Mouse (Mus musculus) small intestine, adult 2 months (tissue): ENCODE data around the gene Nsmf. TPM values are rescaled to one million over a fixed set of nuclear protein-coding genes. Genes with fewer than 3 reads are reported as not detected.

ENCODE experiments used
- H3K27ac ChIP-seq: fragments of 200-500 bp; 2 replicates; pipeline ENCODE4 v1.5.1; 2012; ENCODE audit warnings: low read depth, low read length, control low read depth, inconsistent platforms; ENCODE audit not compliant: insufficient read depth
- H3K27me3 ChIP-seq: fragments of 200-500 bp; 2 replicates; pipeline ENCODE4 v1.6.1; 2012; ENCODE audit warnings: mild to moderate bottlenecking, moderate library complexity, low read length, inconsistent platforms; ENCODE audit not compliant: control insufficient read depth, insufficient read depth
- H3K36me3 ChIP-seq: fragments of 200-500 bp; 2 replicates; pipeline ENCODE4 v1.6.1; 2012; ENCODE audit warnings: mild to moderate bottlenecking, low read length, control low read depth, inconsistent platforms; ENCODE audit not compliant: control insufficient read depth, insufficient read depth
- H3K4me1 ChIP-seq: fragments of 200-500 bp; 2 replicates; pipeline ENCODE4 v1.6.1; 2012; ENCODE audit warnings: low read length, inconsistent platforms, mixed read lengths; ENCODE audit not compliant: control insufficient read depth, insufficient read depth, insufficient read length
- H3K4me3 ChIP-seq: fragments of 200-500 bp; 2 replicates; pipeline ENCODE4 v1.5.1; 2012; ENCODE audit warnings: low read depth, mild to moderate bottlenecking, control low read depth, inconsistent platforms, low read length, moderate library complexity
- CTCF ChIP-seq: fragments of 200-500 bp; IDR thresholded peaks from 2 replicates; pipeline ENCODE4 v1.5.1; 2012; ENCODE audit warnings: low read depth, mild to moderate bottlenecking, control low read depth, inconsistent platforms, low read length, moderate library complexity, mixed read lengths; ENCODE audit not compliant: insufficient replicate concordance, insufficient read length; ENCODE audit errors: extremely low read depth
- POLR2A ChIP-seq: fragments of 200-500 bp; IDR thresholded peaks from 2 replicates; pipeline ENCODE4 v1.6.1; 2012; ENCODE audit warnings: low read depth, mild to moderate bottlenecking, control low read depth, inconsistent platforms, low read length, moderate library complexity
- WGBS: fragments of 180-500 bp; shearing (Covaris S2); methylation state at CpG from one replicate; pipeline ENCODE4 v1.1.7; 2018; 5-methylcytosine and 5-hydroxymethylcytosine counted together
- polyA plus RNA-seq: library from polyadenylated mRNA; depleted of rRNA; stranded (reverse); fragments of >200 nt; gene quantifications from 2 replicates; pipeline ENCODE4 v1.2.3, GENCODE M21; 2012; rRNA removed

The Nsmf gene
- 93.0 and 100 TPM in 2 replicates for polyA plus RNA-seq

DNA sequence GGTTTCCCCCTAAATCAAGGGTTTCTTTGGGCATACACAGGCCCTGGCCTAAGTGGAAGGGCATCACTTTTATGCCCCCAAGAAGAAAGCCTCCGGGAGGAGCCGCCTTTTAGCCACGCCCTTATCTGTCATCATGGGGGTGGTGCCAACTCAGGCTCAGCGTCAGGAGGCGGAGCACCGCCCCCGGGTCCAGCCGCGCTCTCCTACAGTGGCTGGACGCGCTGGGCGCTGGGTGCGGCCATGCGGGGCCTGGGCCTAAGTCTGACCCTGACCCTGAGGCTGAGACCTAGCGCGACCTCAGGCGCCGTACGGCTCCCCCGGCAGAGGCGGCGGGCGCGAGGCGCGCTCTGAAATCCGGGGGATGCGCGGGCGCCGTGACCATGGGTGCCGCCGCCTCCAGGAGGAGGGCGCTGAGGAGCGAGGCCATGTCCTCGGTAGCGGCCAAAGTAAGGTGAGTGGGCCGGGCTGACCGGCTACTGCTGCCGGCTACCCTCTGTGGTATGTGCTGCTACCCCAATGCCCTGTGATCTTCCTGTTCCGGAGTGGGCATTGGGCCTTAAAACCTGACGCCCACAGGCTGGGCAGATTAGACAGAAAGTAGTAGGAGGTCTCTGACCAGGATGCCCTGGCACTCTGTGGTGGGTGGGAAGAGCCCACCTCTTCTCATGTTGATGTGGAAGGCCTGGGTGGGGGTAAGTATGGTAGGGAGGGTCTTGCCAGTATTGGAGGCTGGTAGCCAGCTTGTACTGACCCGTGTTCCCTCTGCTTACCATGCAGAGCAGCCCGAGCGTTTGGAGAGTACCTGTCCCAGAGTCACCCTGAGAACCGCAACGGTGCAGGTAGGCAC is at the start of gene Nsmf:
Gene Nsmf, plus strand, starts transcription at position 135 of the 847 bp plus-strand sequence.
- Histone ChIP-seq H3K4me3 (peak within 1 kb of the TSS; percentile 71), H3K4me1 (peaks cover 5% of the 10 kb centered on the region; the same call in 1 of the 2 replicates), H3K27ac (no peak within 1 kb of the TSS), H3K36me3 (peaks cover 2% of the 10 kb centered on the region; the same call in 1 of the 2 replicates), H3K27me3 (no peaks in the 10 kb centered on the region)
- whole genome bisulfite sequencing = 2% methylated on average over 47 of the region's 47 CpGs
- peak; percentile 59 for TF ChIP-seq POLR2A
- TF ChIP-seq CTCF = no peak

DNA sequence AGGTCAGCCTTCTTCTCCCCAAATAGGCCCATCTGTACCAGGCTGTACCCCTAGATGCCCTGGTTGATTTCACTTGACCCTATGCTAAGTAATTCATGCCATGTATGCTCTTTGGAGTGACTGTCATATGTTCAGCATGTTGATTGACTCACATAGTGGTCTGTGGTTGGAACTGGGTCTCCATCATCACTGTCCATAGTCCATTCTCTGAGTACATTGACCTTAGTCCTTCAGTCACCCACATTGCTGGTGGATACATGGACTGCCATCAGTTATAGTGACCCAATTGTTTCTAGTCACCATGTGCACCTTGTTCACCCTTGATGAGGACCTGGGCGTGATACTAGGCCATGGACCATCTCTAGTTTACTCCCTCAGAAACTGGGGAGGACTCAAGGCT is 47.4 kb upstream of the Nsmf start:
- Histone ChIP-seq H3K36me3 (peaks cover 4% of the 10 kb centered on the region; the same call in 1 of the 2 replicates), H3K4me1 (no peaks in the 10 kb centered on the region), H3K27me3 (no peaks in the 10 kb centered on the region), H3K27ac (no peak overlapping the region), H3K4me3 (no peak overlapping the region)
- no peak for TF ChIP-seq POLR2A
- TF ChIP-seq CTCF = no peak
- 94% methylated on average over 1 of the region's 1 CpGs for WGBS

DNA sequence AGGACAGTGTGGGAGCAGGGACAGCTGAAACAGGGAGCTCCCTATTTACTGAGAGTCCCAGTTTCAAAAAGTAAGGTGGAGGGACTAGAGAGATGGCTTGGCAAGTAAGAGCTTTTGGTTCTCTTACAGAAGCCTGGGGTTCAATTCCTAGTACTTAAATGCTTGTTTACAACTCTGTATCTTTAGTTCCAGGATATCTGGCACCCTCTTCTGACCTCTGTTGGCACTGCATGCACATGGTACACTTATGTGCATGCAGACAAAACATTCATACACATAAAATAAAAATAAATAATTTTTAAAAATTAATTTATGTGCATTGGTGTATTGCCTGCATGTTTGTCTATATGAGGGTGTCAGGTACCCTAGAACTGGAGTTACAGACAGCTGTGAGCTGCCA is 45.9 kb upstream of the Nsmf start:
- H3K36me3 ChIP-seq = peaks cover under 1% of the 10 kb centered on the region; the same call in 1 of the 2 replicates
- no peak for TF ChIP-seq POLR2A
- no peak for TF ChIP-seq CTCF

DNA sequence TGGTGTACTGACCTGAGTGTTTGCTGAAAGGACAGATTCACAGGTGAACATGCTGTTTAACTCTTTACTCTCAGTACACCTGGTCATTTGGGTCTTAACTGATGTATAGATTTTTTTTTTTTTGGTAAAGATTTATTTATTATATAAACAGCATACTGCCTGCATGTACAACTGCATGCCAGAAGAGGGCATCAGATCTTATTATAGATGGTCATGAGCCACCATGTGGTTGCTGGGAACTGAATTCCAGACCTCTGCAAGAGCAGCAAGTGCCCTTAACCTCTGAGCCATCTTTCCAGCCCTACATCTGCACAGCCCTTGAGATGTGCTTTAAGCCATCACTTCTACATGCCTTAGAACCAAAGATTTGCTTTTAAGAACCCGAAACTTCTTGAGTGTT is 31.5 kb upstream of the Nsmf start:
- Histone ChIP-seq H3K36me3 (peaks cover 4% of the 10 kb centered on the region; the same call in 1 of the 2 replicates), H3K27me3 (no peaks in the 10 kb centered on the region), H3K4me1 (no peaks in the 10 kb centered on the region), H3K27ac (no peak overlapping the region), H3K4me3 (no peak overlapping the region)
- WGBS = 94% methylated on average over 1 of the region's 1 CpGs
- no peak for TF ChIP-seq CTCF
- no peak for TF ChIP-seq POLR2A

More for the DNA sequence above, 45.9 kb upstream of the Nsmf start:
- Histone ChIP-seq H3K27me3 (no peaks in the 10 kb centered on the region), H3K4me1 (no peaks in the 10 kb centered on the region), H3K4me3 (no peak overlapping the region), H3K27ac (no peak overlapping the region)

DNA sequence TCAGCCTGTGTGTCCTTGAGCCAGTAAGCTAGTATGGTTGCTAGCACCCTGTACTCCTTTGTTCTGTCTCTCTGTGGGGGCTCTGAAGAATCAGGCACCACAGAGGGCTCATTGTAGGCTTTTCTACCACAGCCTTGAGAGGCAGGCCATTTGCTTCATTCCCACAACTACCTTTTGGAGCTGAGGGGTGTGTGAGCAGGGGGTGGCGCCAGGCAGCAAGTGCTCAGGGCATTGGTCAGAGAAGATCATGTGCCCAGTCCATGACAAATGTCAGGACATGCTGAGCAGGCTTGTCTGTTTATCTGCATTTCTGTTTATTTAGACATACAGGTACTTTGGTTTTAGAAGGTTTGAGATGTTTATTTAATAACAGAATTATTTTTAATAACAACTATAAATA is 29.0 kb upstream of the Nsmf start:
- H3K27me3 ChIP-seq = no peaks in the 10 kb centered on the region
- H3K4me1 ChIP-seq = peaks cover 12% of the 10 kb centered on the region; the same call in 1 of the 2 replicates
- H3K4me3 ChIP-seq = no peak overlapping the region
- TF ChIP-seq CTCF (no peak), POLR2A (no peak)
- no peak overlapping the region for H3K27ac ChIP-seq
- 84% methylated on average over 1 of the region's 1 CpGs for WGBS
- H3K36me3 ChIP-seq = no peaks in the 10 kb centered on the region

DNA sequence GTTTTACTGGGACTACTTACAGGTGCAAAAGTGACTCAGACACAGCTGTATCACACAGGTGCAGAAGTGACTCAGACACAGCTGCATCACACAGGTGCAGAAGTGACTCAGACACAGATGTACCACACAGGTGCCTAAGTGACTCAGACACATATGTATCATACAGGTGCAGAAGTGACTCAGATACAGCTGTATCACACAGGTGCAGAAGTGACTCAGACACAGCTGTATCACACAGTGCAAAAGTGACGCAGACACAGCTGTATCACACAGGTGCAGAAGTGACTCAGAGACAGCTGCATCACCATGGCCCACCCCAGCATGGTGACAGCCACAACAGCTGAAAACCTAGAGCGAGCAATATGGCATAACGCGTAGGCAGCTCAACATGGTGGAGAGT is 19.2 kb upstream of the Nsmf start:
- H3K27ac ChIP-seq = peak overlapping the region; percentile 30; the same call in 1 of the 2 replicates
- no peaks in the 10 kb centered on the region for H3K27me3 ChIP-seq
- H3K36me3 ChIP-seq = 0 out of 2 replicates have a peak, but pooled peaks cover 3% of the 10 kb centered on the region
- TF ChIP-seq POLR2A = no peak
- no peak overlapping the region for H3K4me3 ChIP-seq
- H3K4me1 ChIP-seq = peaks cover 2% of the 10 kb centered on the region; the same call in 1 of the 2 replicates
- WGBS = 85% methylated on average over 4 of the region's 4 CpGs

DNA sequence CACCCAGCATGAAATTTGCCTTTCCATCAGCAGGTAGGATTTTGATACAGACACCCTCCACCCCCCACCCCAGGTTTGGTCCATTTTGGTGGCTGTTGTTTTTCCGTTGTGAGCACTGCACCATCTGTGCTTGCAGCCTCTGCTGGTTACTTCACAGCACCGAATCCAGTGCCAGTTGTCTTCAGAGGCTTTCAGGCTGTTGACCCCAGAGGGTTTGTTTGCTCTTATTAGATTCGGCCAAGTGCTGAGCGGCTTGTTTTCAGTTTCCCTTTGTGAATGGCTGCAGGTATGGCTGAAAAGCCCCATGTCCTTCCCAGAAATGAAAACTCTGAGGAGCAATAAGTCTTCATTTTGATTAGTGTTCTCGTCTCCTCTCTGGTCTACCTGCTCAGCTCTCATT is 14.1 kb upstream of the Nsmf start:
- 87% methylated on average over 5 of the region's 5 CpGs for WGBS
- H3K27ac ChIP-seq = no peak overlapping the region
- H3K27me3 ChIP-seq = no peaks in the 10 kb centered on the region
- H3K4me3 ChIP-seq = no peak overlapping the region
- H3K36me3 ChIP-seq = peaks cover 2% of the 10 kb centered on the region; the same call in 1 of the 2 replicates
- TF ChIP-seq POLR2A (no peak), CTCF (no peak)
- peaks cover 2% of the 10 kb centered on the region; the same call in 1 of the 2 replicates for H3K4me1 ChIP-seq

DNA sequence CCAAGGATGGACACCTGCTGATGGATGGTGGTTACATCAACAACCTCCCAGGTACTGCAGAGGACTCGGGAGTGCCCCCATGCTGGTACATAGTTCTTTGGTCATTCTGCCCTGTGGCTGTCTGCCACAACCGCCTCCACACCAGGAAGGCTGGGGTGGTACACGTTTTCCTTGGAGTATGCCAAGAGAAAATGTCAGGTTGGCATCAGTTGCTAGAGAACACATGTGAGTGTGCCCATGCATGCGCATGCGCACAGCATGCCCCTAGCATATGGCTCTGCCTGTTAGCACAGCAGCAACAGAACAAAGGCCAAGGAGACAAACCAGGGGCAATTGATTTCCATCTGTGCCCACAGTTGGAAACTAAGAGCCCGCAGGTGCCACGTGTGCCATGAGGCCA is 3.2 kb upstream of the Nsmf start:
- H3K36me3 ChIP-seq = peaks cover 2% of the 10 kb centered on the region; the same call in 1 of the 2 replicates
- H3K27ac ChIP-seq = no peak overlapping the region
- no peak overlapping the region for H3K4me3 ChIP-seq
- 87% methylated on average over 7 of the region's 7 CpGs for WGBS
- H3K4me1 ChIP-seq = peaks cover 5% of the 10 kb centered on the region; the same call in 1 of the 2 replicates
- no peaks in the 10 kb centered on the region for H3K27me3 ChIP-seq
- TF ChIP-seq POLR2A = no peak
- no peak for TF ChIP-seq CTCF
